Mouse (Mus musculus): Measurements from ENCODE around the gene Pyy.

DNA sequence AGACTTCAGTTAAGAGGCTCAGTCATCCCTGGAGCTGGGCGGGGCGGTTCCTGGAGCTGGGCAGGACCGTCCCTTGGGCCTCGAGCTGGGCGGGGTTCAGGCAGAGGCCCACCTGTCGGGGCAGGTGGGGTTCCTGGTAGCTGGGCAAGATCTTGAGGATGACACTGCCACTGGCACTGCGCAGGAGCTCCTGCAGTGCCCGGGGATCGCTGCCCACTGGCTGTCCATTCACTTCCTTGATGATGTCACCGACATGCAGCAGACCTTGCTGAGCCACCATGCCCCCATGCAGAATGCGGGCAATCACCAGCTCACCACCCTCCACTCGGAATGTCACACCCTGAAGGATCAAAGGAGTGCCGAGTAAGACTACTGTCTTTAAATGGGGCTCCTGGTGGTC lies 44.6 kb downstream of the Pyy start:
- TF ChIP-seq POLR2A (IDR thresholded peaks at IDR 0.05; ENCODE audit: borderline replicate concordance, insufficient read depth, low read length): no peak
- TF ChIP-seq CTCF (IDR thresholded peaks at IDR 0.05; ENCODE audit: borderline replicate concordance, insufficient read depth, low read depth, low read length): no peak

Measured in cerebellum, adult 2 months (tissue).